Mouse (Mus musculus) MN1 (cell line): ENCODE measurements at regions not wholly inside any gene's neighbourhood (a gene's known extent, or its start where the extent isn't known, plus 50 kb on each side); places are given as distances from the start of the nearest gene placed in this dataset.

Experiments
- DNase-seq: peaks from one replicate; pipeline ENCODE4 v3.0.0-alpha.2; 2016; ENCODE audit warnings: low spot score

DNA sequence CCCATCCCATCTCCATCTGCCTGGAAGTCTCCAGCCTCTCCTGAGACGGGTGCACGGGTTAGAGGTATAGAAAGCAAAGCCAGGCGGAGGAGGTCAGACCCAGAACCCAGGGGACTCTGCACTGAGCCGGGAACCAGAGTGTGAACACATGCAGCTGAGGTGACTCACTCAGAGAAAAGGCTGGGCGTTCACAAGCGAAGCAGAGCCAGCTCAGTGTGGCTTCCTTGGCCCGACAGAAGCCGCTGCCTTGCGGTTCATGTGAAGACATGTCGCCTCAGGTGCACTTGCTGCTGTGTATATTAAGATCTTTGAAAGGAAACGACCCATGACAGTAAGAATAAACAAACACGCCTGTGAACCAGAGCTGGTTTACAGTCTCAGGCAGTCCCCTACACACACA lies 163.6 kb downstream of the Bmp7 start:
- no peak for DNase-seq

- DNase-seq, result no peak
Measured at GRCm38 (mm10) chr2:172777774-172778173, 162.3 kb downstream of the Bmp7 start.

GRCm38 (mm10) chr2:172779096-172779495 lies 161.0 kb downstream of the Bmp7 start:
- no peak for DNase-seq

DNA sequence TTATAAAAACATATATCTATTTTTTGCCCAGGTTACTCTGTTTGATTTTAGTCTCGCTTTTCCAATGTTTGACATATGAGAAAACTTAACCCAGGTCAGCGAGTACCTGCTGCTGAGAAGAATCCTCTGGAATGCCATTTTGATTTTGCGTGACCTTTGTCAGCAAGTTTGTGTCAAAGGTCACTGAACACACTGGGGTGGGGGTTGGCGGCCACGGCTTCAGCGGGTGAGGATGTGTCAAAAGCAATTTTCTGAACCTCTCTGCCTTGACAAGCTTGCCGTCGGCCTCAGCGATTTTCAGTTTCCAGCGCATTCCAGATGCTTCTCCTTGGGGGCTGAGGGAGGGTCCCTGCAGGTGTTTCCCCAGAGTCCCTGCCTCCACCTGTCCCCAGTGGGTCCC lies 157.4 kb downstream of the Bmp7 start:
- no peak for DNase-seq

DNA sequence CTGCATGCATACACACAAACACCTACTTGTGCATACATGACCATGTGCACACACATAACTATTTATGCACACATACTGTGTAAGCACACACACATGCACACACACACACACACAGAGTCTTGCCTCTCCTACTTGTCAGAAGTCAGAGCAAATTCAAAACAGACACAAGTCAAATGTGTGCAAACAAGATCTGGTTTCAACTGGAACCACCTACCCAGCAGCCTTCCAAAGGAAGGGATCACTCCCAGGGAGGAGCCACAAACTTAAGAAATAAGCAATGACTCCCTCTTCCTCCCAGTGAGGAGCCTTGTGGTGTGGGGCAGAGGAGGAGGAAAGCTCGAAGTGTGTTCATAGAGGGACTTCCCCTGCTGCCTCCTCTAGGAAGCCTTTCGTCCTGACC lies 153.8 kb downstream of the Bmp7 start:
- no peak for DNase-seq

- DNase-seq, result no peak
Measured at GRCm38 (mm10) chr2:172787203-172787944, 152.7 kb downstream of the Bmp7 start.

DNA sequence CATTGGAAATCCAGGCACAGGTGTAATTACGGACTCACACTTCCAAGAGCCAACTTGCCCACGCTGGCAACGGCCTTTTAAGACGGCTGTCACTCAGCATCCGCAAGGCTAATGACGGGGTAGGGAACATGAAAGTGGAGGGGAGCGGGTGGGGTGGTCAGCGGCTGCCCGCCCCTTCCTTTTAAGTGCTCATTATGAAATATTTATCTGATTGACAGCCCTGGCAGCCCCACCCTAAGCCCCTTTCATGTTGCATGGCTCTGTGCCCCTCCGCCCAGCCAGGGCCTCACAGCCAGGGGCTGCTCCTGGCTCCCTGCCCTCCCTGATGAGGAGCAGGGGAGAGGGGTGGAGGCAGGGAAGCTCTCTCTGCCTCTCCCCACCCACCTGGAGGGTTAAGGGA lies 150.9 kb downstream of the Bmp7 start:
- no peak for DNase-seq

GRCm38 (mm10) chr2:172792555-172792954 lies 147.6 kb downstream of the Bmp7 start:
- DNase-seq, result no peak

DNA sequence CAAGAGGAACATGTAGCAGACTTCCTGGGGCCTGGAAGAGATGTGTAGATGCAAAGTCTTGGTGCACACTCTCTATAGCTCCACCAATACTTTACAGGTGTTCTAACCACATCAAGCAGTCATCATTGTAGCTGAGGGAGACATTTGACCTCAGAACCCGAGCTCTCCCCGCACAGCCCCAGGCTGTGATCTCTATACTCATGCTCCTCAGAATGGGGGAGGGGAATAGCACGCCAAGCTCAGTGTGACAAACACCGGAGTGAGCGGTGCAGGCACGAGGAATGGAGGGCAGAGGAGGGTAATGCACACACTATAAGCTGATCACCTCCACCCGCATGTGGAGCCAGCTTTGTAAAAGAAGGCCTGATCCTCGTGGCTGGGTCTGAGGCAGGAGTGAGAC lies 146.1 kb downstream of the Bmp7 start:
- no peak for DNase-seq

GRCm38 (mm10) chr2:172794771-172795170 lies 145.3 kb downstream of the Bmp7 start:
- DNase-seq, result no peak

DNA sequence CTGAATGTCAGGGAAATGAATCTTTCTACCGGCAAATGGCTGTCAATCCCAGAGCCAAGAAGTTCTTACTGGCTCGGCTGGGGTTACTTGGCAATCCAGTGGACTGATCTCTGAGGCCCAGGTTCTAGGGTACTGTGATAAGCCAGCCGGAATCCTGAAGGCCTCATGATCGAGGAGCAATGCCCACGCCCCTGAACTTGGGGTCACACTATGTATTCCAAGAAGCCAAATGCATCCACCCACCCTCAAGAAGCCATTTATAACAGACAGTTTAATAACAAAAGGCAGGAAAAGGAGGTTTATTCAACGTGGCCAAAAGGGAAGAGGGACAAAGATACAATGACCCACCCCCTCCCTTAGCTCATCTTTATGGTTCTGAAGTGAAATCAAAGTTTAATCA lies 144.0 kb downstream of the Bmp7 start:
- no peak for DNase-seq

DNA sequence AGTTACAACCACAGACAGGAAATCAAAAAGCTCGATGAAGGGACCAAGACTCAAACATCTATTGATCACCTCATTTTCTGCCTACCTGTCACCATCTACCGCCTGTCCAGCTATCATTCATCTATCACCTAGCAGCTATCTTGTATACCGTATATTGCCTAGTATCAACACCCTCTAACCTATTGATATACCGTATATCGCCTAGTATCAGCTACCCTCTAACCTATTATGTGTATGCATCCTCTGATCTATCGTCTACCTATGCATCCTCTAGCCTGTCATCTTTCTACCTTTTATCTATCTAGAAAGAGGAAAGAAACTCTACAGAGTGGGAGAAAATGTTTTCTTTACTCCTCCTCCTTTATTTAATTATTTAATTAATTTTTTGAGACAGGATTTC lies 143.2 kb downstream of the Bmp7 start:
- no peak for DNase-seq

DNA sequence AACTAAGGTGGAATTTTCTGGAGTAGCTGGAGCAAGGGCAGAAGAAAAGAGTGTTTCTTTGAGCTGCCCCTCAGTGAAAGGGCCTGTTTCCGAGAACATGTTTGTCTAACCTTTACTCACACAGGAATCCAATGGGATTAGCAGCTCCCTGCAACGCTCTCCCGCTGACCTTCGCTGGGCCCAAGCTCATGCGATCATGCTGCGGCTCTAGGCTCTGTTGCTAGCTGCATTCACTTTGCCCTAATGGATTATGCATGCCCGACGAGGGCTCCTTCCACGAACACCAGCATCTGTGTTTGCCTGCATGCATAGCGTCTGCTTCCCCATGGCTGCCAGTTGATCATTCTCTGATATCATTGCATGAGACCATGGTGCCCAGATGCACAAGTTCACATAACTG lies 140.2 kb downstream of the Bmp7 start:
- DNase-seq, result no peak

GRCm38 (mm10) chr2:172800801-172801200 lies 139.3 kb downstream of the Bmp7 start:
- no peak for DNase-seq

GRCm38 (mm10) chr2:172801804-172802203 lies 138.3 kb downstream of the Bmp7 start:
- DNase-seq, result no peak

GRCm38 (mm10) chr2:172807446-172807845 lies 132.7 kb downstream of the Bmp7 start:
- no peak for DNase-seq

DNA sequence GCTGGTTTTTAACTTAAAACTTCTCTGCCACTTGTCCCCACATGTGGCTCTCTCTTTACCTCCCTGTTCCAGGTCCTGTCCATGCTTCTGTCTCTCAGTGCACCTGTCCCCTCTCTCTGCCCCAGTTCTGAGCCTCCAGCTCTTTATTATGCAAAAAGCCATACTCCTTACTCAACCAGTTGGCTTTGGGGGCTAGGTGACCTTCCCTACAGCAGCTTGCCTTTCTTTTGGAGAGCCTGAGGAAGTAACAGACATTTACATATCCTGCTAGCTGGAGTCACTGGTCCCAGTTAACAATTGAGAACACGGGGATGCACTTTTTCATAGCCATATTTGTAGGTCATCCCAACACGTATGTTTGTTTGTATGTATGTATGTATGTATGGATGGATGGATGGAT lies 130.8 kb downstream of the Bmp7 start:
- no peak for DNase-seq

GRCm38 (mm10) chr2:172813319-172813718 lies 126.8 kb downstream of the Bmp7 start:
- no peak for DNase-seq

GRCm38 (mm10) chr2:172813906-172814305 lies 126.2 kb downstream of the Bmp7 start:
- DNase-seq, result no peak

DNA sequence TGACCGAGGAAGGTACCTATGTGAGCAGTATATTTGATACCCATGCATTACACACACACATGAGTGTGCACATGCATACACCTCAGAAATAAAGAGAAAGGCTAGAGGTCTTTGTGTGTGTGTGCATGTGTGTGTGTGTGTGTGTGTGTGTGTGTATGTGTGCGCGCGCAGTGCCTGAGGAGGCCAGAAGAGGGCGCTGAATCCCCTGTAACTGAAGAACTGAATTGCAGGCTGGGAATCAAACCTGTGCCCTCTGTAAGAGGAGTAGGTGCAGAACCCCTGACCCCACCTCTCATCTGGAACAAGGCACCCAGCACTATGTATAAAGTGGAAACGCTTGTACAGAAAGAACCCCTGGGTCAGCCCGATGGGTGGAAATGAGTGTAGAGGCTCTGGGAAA lies 125.0 kb downstream of the Bmp7 start:
- no peak for DNase-seq

GRCm38 (mm10) chr2:172817058-172817745 lies 122.9 kb downstream of the Bmp7 start:
- DNase-seq, result no peak
